Mouse (Mus musculus) midbrain, postnatal 0 days (tissue): ENCODE measurements at regions not wholly inside any gene's neighbourhood (a gene's known extent, or its start where the extent isn't known, plus 50 kb on each side); places are given as distances from the start of the nearest gene placed in this dataset.

Source experiments
- ATAC-seq: fragments of 200-750 bp; cut with Nextera tagmentation; 2 replicates; pipeline ENCODE4 v1.8.0; 2017; ENCODE audit warnings: moderate number of reproducible peaks, mild to moderate bottlenecking, moderate TSS enrichment, moderate library complexity; ENCODE audit not compliant: low FRiP score
- DNase-seq: peaks from one replicate; pipeline ENCODE4 v3.0.0-alpha.2; 2015; ENCODE audit warnings: low spot score
- H3K27ac ChIP-seq: fragments of 300-500 bp; sonication (generic); 2 replicates; pipeline ENCODE4 v1.5.1; 2014; ENCODE audit warnings: low read depth, mild to moderate bottlenecking, low read length, mixed read lengths
- H3K27me3 ChIP-seq: fragments of 300-500 bp; sonication (generic); 2 replicates; pipeline ENCODE4 v1.6.1; 2014; ENCODE audit warnings: low read length, control low read depth, mixed read lengths; ENCODE audit not compliant: insufficient read depth
- H3K36me3 ChIP-seq: fragments of 300-500 bp; sonication (generic); 2 replicates; pipeline ENCODE4 v1.6.1; 2014; ENCODE audit warnings: low read length, control low read depth, mixed read lengths; ENCODE audit not compliant: insufficient read depth
- H3K4me1 ChIP-seq: fragments of 300-500 bp; sonication (generic); 2 replicates; pipeline ENCODE4 v1.6.1; 2014; ENCODE audit warnings: mild to moderate bottlenecking, control low read depth, antibody characterized with exemption, low read length, mixed read lengths; ENCODE audit not compliant: insufficient read depth
- H3K4me2 ChIP-seq: fragments of 300-500 bp; sonication (generic); 2 replicates; pipeline ENCODE4 v1.6.1; 2014; ENCODE audit warnings: low read depth, mild to moderate bottlenecking, low read length, mixed read lengths; ENCODE audit not compliant: poor library complexity, severe bottlenecking
- H3K4me3 ChIP-seq: fragments of 300-500 bp; sonication (generic); 2 replicates; pipeline ENCODE4 v1.5.1; 2014; ENCODE audit warnings: low read depth, mild to moderate bottlenecking, low read length, moderate library complexity
- H3K9ac ChIP-seq: fragments of 300-500 bp; sonication (generic); replicated peaks from 2 replicates; pipeline ENCODE4 v1.6.1; 2014; ENCODE audit warnings: mild to moderate bottlenecking, low read length, moderate library complexity, mixed read lengths; ENCODE audit not compliant: poor library complexity, severe bottlenecking
- H3K9me3 ChIP-seq: fragments of 300-500 bp; sonication (generic); 2 replicates; pipeline ENCODE4 v1.6.1; 2016; ENCODE audit warnings: low read length, control low read depth
- CTCF ChIP-seq: IDR thresholded peaks from 2 replicates; pipeline ENCODE4 v1.5.1; 2016; ENCODE audit warnings: antibody characterized with exemption, mild to moderate bottlenecking
- WGBS: fragments of 180-500 bp; shearing (Covaris S2); extraction: QIAGEN DNeasy Blood & Tissue Kit; methylation state at CpG from one replicate; pipeline ENCODE4 v1.1.7; 2014; 5-methylcytosine and 5-hydroxymethylcytosine counted together

GRCm38 (mm10) chr12:26534229-26535105 lies 65.5 kb downstream of the Cmpk2 start:
- no peaks in the 10 kb centered on the region for H3K36me3 ChIP-seq
- no peak overlapping the region; the same call in 1 of the 2 replicates for H3K4me2 ChIP-seq
- H3K4me1 ChIP-seq = peaks cover 9% of the 10 kb centered on the region; the same call in 1 of the 2 replicates
- no peaks in the 10 kb centered on the region for H3K27me3 ChIP-seq
- H3K4me3 ChIP-seq = no peak overlapping the region
- H3K9ac ChIP-seq = no peak overlapping the region
- ATAC-seq = no peak
- no peaks in the 10 kb centered on the region for H3K9me3 ChIP-seq
- TF ChIP-seq CTCF = no peak
- peak; percentile 48 for DNase-seq
- WGBS = 18% methylated on average over 9 of the region's 9 CpGs
- H3K27ac ChIP-seq = no peak overlapping the region

GRCm38 (mm10) chr12:26533641-26534151 lies 64.7 kb downstream of the Cmpk2 start:
- WGBS = 34% methylated on average over 9 of the region's 9 CpGs
- H3K36me3 ChIP-seq = no peaks in the 10 kb centered on the region
- no peaks in the 10 kb centered on the region for H3K9me3 ChIP-seq
- no peak overlapping the region for H3K9ac ChIP-seq
- DNase-seq = peak; percentile 27
- peak overlapping the region; percentile 65 for H3K27ac ChIP-seq
- H3K4me3 ChIP-seq = no peak overlapping the region
- H3K4me2 ChIP-seq = peak overlapping the region; percentile 20; the same call in 1 of the 2 replicates
- ATAC-seq = peak; percentile 53; the same call in 1 of the 2 replicates
- TF ChIP-seq CTCF = no peak
- H3K4me1 ChIP-seq = peaks cover 9% of the 10 kb centered on the region; the same call in 1 of the 2 replicates
- H3K27me3 ChIP-seq = no peaks in the 10 kb centered on the region

- Histone ChIP-seq H3K36me3 (no peaks in the 10 kb centered on the region), H3K27me3 (no peaks in the 10 kb centered on the region), H3K27ac (peak overlapping the region; percentile 65), H3K9me3 (no peaks in the 10 kb centered on the region), H3K4me3 (peak overlapping the region; percentile 2; the same call in 1 of the 2 replicates), H3K4me1 (peaks cover 9% of the 10 kb centered on the region; the same call in 1 of the 2 replicates), H3K9ac (0 out of 2 replicates have a peak overlapping the region, but pooled peaks have one; percentile 44), H3K4me2 (peak overlapping the region; percentile 33)
- ATAC-seq = peak; percentile 85
- peak; percentile 100 for TF ChIP-seq CTCF
- DNase-seq = peak; percentile 91
- WGBS = 23% methylated on average over 13 of the region's 13 CpGs
These were observed 64.0 kb downstream of the Cmpk2 start for GRCm38 (mm10) chr12:26532823-26533640.

GRCm38 (mm10) chr12:26532076-26532475 lies 63.1 kb downstream of the Cmpk2 start:
- ATAC-seq = no peak
- Histone ChIP-seq H3K9ac (no peak overlapping the region), H3K36me3 (no peaks in the 10 kb centered on the region), H3K9me3 (no peaks in the 10 kb centered on the region), H3K27ac (no peak overlapping the region), H3K4me2 (no peak overlapping the region), H3K4me1 (peaks cover 9% of the 10 kb centered on the region; the same call in 1 of the 2 replicates), H3K27me3 (no peaks in the 10 kb centered on the region), H3K4me3 (no peak overlapping the region)
- 86% methylated on average over 6 of the region's 6 CpGs for WGBS
- TF ChIP-seq CTCF = no peak
- no peak for DNase-seq
